Mouse (Mus musculus): ENCODE data around the gene Rpia.

- TF ChIP-seq CTCF (IDR thresholded peaks at IDR 0.05; ENCODE audit: low read depth, low read length) (peak; percentile 68), TAL1 (conservative IDR thresholded peaks at IDR 0.05; ENCODE audit: low read depth, low read length) (no peak), POLR2AphosphoS5 (IDR thresholded peaks at IDR 0.05; ENCODE audit: insufficient replicate concordance, low read depth, low read length) (no peak)
These were observed 39.7 kb downstream of the Rpia start for GRCm38 (mm10) chr6:70752351-70752750.
